Mouse (Mus musculus) olfactory bulb, adult 2 months (tissue): Measurements from ENCODE around the gene Spint2. TPM values are rescaled to one million over a fixed set of nuclear protein-coding genes. Genes with fewer than 3 reads are reported as not detected.
A peak's percentile ranks its signal among the peaks of the same experiment; 100 is the strongest.

ENCODE experiments used
- H3K27ac ChIP-seq: fragments of 200-500 bp; 2 replicates; pipeline ENCODE4 v1.5.1; 2012; ENCODE audit warnings: low read depth, low read length; ENCODE audit not compliant: insufficient read depth
- H3K4me1 ChIP-seq: fragments of 200-500 bp; 2 replicates; pipeline ENCODE4 v1.6.1; 2012; ENCODE audit warnings: low read length; ENCODE audit not compliant: control insufficient read depth, insufficient read depth
- H3K4me3 ChIP-seq: fragments of 200-500 bp; 2 replicates; pipeline ENCODE4 v1.5.1; 2012; ENCODE audit warnings: mild to moderate bottlenecking, low read depth, low read length, moderate library complexity; ENCODE audit not compliant: insufficient read depth
- CTCF ChIP-seq: fragments of 200-500 bp; IDR thresholded peaks from 2 replicates; pipeline ENCODE4 v1.5.1; 2012; ENCODE audit warnings: low read depth, mild to moderate bottlenecking, low read length, moderate library complexity; ENCODE audit not compliant: insufficient read depth
- POLR2A ChIP-seq: fragments of 200-500 bp; IDR thresholded peaks from 2 replicates; pipeline ENCODE4 v1.6.1; 2012; ENCODE audit warnings: mild to moderate bottlenecking, low read depth, low read length, moderate library complexity; ENCODE audit not compliant: insufficient read depth
- WGBS: fragments of 180-500 bp; shearing (Covaris S2); methylation state at CpG from one replicate; pipeline ENCODE4 v1.1.7; 2018; 5-methylcytosine and 5-hydroxymethylcytosine counted together
- polyA plus RNA-seq: library from polyadenylated mRNA; stranded (reverse); fragments of >200 nt; gene quantifications from 2 replicates; pipeline ENCODE4 v1.2.4, GENCODE M21; 2012; ENCODE audit warnings: low replicate concordance; ENCODE audit not compliant: missing spikeins, insufficient read depth, insufficient read length

Gene Spint2
- polyA plus RNA-seq, 1 experiment = not detected

- WGBS = 58% methylated on average over 19 of the region's 19 CpGs
These were observed 11.7 kb upstream of the Spint2 start for GRCm38 (mm10) chr7:29293131-29294065.

DNA sequence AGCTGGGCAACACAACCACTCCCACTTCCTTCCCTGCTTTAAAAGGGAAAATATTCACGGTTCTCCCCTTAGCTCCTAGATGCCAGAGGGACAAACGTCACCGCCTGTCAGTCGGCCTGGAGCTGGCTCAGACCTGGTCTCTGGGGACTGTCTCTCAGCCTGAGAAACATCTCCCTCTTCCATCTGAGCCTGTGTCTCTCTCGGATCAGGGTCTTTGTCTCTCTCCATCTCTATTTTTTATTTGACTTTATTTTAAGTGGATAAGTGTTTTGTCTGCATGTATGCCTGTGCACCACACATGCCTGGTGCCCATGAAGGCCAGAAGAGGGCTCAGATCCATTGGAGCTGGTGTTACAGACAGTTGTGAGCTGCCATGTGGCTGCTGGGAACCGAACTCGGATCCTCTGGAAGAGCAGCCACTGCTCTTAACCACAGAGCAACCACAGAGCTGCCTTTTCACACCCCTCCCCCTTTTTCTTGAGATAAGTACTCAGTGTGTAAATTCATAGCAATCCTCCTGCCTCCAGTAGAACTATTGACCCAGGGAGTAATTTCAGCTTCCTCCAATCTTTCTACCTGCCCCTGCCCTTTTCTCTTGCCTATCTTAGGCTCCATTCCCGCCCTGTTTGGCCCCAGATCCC is 10.9 kb upstream of the Spint2 start:
- no peak overlapping the region for H3K4me3 ChIP-seq
- WGBS = 50% methylated on average over 8 of the region's 8 CpGs

More at GRCm38 (mm10) chr7:29293131-29294065, 11.7 kb upstream of the Spint2 start:
- H3K4me3 ChIP-seq = no peak overlapping the region
- no peak overlapping the region for H3K27ac ChIP-seq
- peaks cover 12% of the 10 kb centered on the region for H3K4me1 ChIP-seq
- no peak for TF ChIP-seq POLR2A
- no peak for TF ChIP-seq CTCF

GRCm38 (mm10) chr7:29291616-29292457 is 10.1 kb upstream of the Spint2 start:
- Histone ChIP-seq H3K27ac (no peak overlapping the region), H3K4me3 (no peak overlapping the region), H3K4me1 (peaks cover 12% of the 10 kb centered on the region)
- no peak for TF ChIP-seq POLR2A
- no peak for TF ChIP-seq CTCF
- 45% methylated on average over 7 of the region's 7 CpGs for WGBS

More for the DNA sequence above, 10.9 kb upstream of the Spint2 start:
- Histone ChIP-seq H3K4me1 (peaks cover 12% of the 10 kb centered on the region), H3K27ac (no peak overlapping the region)
- TF ChIP-seq CTCF = no peak
- TF ChIP-seq POLR2A = no peak

DNA sequence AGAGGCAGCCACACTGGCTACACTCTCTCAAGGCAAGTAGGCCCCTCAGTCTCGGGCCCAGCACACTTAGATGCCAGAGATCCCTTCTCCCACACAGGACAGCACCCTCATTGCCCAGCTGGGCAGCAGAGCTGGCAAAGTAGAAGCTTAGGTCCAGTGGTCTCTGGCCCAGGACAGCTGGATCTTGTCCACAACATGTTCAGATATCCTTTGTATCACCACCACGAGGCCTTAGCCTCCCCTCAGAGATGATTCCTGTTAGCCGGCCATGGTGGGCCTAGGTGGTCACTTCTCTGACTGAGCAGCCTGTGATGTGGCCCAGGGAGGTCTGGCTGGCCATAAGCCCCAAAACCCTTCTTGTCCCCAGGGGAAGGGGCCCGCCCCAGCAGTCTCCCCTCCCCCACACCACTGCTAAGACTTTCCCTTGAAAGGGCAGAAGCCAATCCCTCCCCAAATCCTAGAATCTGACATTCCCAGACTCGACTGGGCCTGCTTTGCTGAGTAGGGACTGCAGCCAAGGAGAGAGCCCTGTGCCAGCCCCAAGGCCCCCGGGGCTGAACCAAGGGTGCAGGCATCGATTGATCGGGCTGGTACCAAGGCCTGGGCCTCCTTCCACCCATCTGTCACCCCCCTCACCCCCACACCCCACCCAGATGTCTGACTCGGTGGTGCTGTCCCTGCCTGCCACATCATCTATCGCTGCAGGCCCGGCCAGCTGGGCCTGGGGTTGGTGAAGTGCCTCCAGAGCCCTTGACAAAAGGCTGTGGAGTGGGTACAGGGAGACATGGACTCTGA is 9.2 kb upstream of the Spint2 start:
- no peak for TF ChIP-seq POLR2A
- no peak for TF ChIP-seq CTCF
- no peak overlapping the region for H3K4me3 ChIP-seq
- H3K4me1 ChIP-seq = peaks cover 12% of the 10 kb centered on the region
- H3K27ac ChIP-seq = 0 out of 2 replicates have a peak overlapping the region, but pooled peaks have one; percentile 15
- 68% methylated on average over 11 of the region's 11 CpGs for WGBS

DNA sequence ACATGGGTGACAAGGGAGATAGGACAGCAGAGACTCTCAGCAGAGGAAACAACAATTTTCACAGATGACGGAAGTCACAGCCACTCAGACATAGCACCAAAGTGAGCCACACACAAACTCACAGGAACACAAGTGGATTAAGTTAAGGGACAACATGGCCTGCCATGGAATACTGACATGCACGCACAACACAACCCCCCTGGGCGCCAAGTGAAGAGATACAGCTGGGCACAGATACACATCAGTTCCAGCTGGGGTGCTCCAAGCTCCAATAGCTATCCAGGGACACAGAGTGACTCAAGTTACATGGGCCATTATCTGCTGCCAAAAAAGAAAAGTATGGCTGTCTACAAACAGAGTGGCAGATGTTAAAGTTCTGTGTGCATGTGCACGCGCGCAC is 8.1 kb upstream of the Spint2 start:
- Histone ChIP-seq H3K4me1 (peaks cover 12% of the 10 kb centered on the region), H3K27ac (no peak overlapping the region), H3K4me3 (0 out of 2 replicates have a peak overlapping the region, but pooled peaks have one; percentile 45)
- WGBS = 89% methylated on average over 6 of the region's 6 CpGs
- TF ChIP-seq POLR2A (no peak), CTCF (no peak)

DNA sequence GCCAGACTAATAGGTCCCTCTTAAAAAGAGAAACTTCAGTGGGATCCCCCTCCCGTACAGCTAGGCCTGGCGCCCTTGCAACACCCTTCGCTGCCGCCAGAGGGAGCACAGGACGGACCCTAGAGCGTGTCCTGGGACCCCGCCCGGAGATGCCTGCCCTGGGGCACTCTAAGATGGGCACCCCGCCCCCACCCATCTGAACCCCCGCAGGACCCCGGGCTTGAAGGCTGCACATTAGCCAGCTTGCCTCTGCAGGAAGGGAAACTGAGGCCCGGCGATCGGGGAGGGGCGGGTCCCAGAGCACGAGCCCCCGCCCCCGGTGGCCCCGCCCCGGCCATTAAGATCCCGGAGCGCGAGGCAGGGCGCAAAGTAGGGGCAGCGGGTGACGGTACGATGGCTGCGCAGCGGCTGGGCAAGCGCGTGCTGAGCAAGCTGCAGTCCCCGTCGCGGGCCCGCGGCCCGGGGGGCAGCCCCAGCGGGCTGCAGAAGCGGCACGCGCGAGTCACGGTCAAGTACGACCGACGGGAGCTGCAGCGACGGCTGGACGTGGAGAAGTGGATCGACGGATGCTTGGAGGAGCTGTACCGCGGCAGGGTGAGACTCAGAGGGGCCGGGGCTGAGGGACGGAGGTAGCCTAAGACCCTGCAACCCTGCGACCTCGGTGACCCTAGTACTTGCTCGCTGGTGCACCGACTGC is 7.4 kb upstream of the Spint2 start, which contains the start of gene Ppp1r14a:
Ppp1r14a (plus strand) TSS at position 367 of the 697 bp plus-strand sequence.
- no peak for TF ChIP-seq POLR2A
- peak; percentile 75 for TF ChIP-seq CTCF
- H3K4me3 ChIP-seq = peak within 1 kb of the TSS; percentile 45
- no peak within 1 kb of the TSS for H3K27ac ChIP-seq
- WGBS = 3% methylated on average over 59 of the region's 59 CpGs
- peaks cover 12% of the 10 kb centered on the region for H3K4me1 ChIP-seq

GRCm38 (mm10) chr7:29288079-29288478 is 6.4 kb upstream of the Spint2 start:
- TF ChIP-seq CTCF (no peak), POLR2A (no peak)

DNA sequence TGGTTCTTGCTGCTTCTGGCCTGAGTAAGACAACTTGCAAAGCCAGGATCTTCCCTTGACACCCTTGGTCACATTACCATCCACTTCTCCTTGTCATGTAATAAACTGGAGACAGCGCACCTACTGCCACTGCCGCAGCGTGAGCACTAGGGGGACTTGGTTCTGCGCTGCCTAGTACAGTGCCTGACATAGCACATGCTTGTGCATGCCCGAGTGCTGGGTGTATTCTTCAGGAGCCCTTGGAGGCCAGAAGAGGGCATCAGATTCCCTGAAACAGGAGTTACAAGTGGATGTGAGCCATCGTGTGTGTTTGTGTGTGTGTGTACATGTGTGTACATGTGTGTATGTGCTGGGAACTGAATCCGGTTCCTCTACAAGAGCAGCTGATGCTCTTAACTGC is 5.8 kb upstream of the Spint2 start:
- no peak overlapping the region for H3K27ac ChIP-seq
- TF ChIP-seq CTCF (no peak), POLR2A (no peak)
- WGBS = 87% methylated on average over 7 of the region's 7 CpGs
- H3K4me3 ChIP-seq = no peak overlapping the region
- peaks cover 9% of the 10 kb centered on the region for H3K4me1 ChIP-seq

More at GRCm38 (mm10) chr7:29288079-29288478, 6.4 kb upstream of the Spint2 start:
- Histone ChIP-seq H3K4me1 (peaks cover 9% of the 10 kb centered on the region), H3K4me3 (no peak overlapping the region), H3K27ac (no peak overlapping the region)
- 97% methylated on average over 2 of the region's 2 CpGs for WGBS
